Mouse (Mus musculus) ES-Bruce4 (cell line): ENCODE measurements at regions not wholly inside any gene's neighbourhood (a gene's known extent, or its start where the extent isn't known, plus 50 kb on each side); places are given as distances from the start of the nearest gene placed in this dataset.

Experiments used
- H3K27ac ChIP-seq: 2 replicates; pipeline ENCODE4 v1.5.1; 2012; ENCODE audit warnings: low read length, inconsistent platforms; ENCODE audit not compliant: insufficient read depth
- H3K27me3 ChIP-seq: 2 replicates; pipeline ENCODE4 v1.6.1; 2012; ENCODE audit warnings: mild to moderate bottlenecking, low read length, inconsistent platforms; ENCODE audit not compliant: control insufficient read depth, poor library complexity, insufficient read depth, severe bottlenecking
- H3K36me3 ChIP-seq: 2 replicates; pipeline ENCODE4 v1.6.1; 2012; ENCODE audit warnings: inconsistent platforms, mild to moderate bottlenecking, low read length, moderate library complexity; ENCODE audit not compliant: control insufficient read depth, poor library complexity, insufficient read depth, severe bottlenecking
- H3K4me1 ChIP-seq: one replicate; pipeline ENCODE4 v1.8.1; 2011; ENCODE audit warnings: low read length; ENCODE audit not compliant: control insufficient read depth, insufficient read depth
- H3K4me3 ChIP-seq: 2 replicates; pipeline ENCODE4 v1.5.1; 2011; ENCODE audit warnings: low read depth, mild to moderate bottlenecking, low read length
- H3K9ac ChIP-seq: 2 replicates; pipeline ENCODE4 v1.6.1; 2012; ENCODE audit warnings: low read depth, mild to moderate bottlenecking, inconsistent platforms; ENCODE audit not compliant: poor library complexity, severe bottlenecking
- H3K9me3 ChIP-seq: replicated peaks from 2 replicates; pipeline ENCODE4 v1.6.1; 2012; ENCODE audit warnings: mild to moderate bottlenecking, low read length, inconsistent platforms; ENCODE audit not compliant: control insufficient read depth, poor library complexity, insufficient read depth, severe bottlenecking
- CTCF ChIP-seq: IDR thresholded peaks from one replicate; pipeline ENCODE4 v1.8.1; 2011; ENCODE audit warnings: low read depth, low read length
- EP300 ChIP-seq: IDR thresholded peaks from 2 replicates; pipeline ENCODE4 v1.6.1; 2011; ENCODE audit warnings: low read depth, low read length; ENCODE audit not compliant: insufficient read depth
- POLR2A ChIP-seq: IDR thresholded peaks from one replicate; pipeline ENCODE4 v1.8.1; 2011; ENCODE audit warnings: low read length; ENCODE audit not compliant: insufficient read depth

DNA sequence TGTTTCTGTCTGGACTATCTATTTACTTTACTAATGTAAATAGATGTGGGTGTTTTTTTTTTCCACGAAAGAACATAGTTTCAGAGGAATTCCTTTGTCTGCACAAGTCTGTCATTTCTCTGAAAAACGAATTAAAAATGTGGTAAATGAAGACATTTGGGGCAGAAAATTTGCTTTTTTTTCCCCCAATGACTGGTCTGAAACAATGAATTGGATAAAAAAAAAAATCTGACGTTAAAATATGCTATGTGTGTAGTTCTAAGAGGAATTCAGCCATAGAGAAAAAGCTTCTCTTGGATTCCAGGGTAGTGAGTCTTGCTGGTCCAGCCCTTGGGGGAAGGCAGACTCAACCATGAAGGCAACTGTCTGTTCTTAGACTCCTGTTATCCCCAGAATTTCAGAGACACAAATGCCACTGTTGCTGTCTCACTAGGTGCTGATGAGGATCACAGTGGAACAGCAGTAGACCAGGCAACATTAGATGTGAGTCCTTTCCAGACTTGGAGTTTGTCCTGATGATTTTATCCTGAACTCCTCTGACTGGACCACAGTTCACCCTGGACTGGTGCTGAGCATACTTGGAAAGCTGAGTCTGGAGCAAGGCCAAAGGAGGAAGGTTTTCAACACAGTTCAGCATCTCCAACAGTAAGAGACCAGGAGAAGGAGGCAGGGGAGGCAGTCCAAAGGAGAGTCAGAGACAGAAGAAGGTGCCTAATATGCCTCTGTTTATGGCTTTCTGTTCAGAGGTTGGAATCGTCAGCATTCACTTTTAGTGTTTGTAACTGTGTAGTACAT lies 162.3 kb upstream of the Foxq1 start:
- Histone ChIP-seq H3K4me3 (no peak overlapping the region), H3K27ac (no peak overlapping the region), H3K9me3 (no peaks in the 10 kb centered on the region), H3K36me3 (no peaks in the 10 kb centered on the region), H3K4me1 (no peaks in the 10 kb centered on the region), H3K9ac (no peak overlapping the region), H3K27me3 (no peaks in the 10 kb centered on the region)
- no peak for TF ChIP-seq POLR2A
- no peak for TF ChIP-seq EP300
- no peak for TF ChIP-seq CTCF

DNA sequence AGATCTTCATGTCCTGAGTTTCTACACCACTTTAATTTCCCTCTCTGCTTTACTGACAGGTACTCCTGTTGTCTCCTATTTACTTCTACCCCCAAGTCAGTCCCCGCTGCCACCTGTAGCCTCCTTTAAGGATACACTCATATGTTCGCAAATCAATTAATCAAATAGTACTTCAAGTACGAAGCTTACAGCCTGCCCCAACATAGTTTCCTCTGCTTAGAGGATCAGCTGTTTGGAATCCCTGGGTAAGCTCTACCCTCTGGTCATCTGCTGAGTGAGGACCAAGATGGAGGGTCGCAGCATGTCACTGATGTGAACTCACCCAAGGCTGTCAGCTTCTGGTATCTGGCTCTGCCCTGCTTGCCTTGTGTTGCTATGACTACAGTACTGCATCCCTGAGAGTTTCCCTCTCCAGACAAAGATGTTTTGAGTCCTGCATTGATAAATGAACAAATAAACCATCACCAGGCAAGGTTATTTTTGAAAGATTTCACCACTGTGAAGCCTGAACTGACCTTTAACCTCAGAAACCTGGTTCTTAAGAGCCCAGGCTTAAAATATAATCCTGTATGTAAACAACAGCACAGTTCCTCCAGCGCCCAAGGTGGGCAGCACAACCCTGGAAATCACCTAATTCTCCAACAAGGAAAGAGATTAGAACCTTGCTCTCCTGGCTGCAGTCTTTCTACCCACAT lies 159.6 kb upstream of the Foxq1 start:
- TF ChIP-seq POLR2A: no peak
- Histone ChIP-seq H3K4me1 (no peaks in the 10 kb centered on the region), H3K9me3 (no peaks in the 10 kb centered on the region), H3K27me3 (no peaks in the 10 kb centered on the region; the same call in 1 of the 2 replicates), H3K9ac (no peak overlapping the region), H3K27ac (no peak overlapping the region), H3K36me3 (no peaks in the 10 kb centered on the region), H3K4me3 (no peak overlapping the region)

DNA sequence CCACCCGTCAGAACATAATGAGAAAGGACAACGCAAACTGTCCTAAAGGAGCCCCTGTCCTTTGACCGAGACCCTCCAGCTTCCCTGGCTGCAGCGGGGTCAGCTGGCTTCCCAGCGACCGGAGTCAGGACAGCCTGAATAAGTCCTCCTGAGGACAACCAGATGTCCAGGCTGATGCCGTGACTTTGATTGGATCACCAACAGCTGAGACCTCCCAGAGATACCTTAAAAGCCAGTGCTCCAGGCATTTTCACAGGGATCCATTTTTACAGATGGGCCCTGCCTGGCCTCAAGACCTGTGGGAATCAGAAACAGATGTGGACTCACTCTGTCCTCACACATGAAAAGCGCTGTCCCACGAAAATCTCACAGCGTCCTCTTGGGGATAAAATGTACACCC lies 158.7 kb upstream of the Foxq1 start:
- Histone ChIP-seq H3K4me3 (no peak overlapping the region), H3K4me1 (no peaks in the 10 kb centered on the region), H3K36me3 (no peaks in the 10 kb centered on the region), H3K27ac (no peak overlapping the region), H3K9me3 (no peaks in the 10 kb centered on the region), H3K9ac (no peak overlapping the region), H3K27me3 (no peaks in the 10 kb centered on the region; the same call in 1 of the 2 replicates)
- TF ChIP-seq POLR2A (no peak), CTCF (no peak), EP300 (no peak)

DNA sequence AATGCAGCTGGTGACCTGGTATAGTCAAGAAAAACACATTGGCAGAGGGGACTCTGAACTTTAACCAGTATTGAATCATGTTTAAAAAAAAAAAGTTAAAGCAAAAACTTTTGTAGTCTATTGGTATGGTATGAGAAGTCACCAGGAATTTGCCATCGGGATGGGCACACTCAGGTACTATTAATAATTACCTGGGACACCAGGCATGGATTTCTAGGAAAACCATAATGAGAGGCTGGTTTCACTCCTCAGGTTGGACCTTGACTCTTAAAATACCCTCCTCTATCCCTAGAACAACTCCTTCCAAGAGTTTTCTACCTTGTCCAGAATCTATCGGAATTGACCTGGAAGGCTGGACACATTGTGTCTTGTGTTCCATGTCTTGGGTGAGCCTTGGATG lies 155.5 kb upstream of the Foxq1 start:
- Histone ChIP-seq H3K36me3 (no peaks in the 10 kb centered on the region), H3K27ac (no peak overlapping the region), H3K4me1 (no peaks in the 10 kb centered on the region), H3K9ac (no peak overlapping the region), H3K4me3 (no peak overlapping the region), H3K9me3 (no peaks in the 10 kb centered on the region), H3K27me3 (no peaks in the 10 kb centered on the region; the same call in 1 of the 2 replicates)
- TF ChIP-seq POLR2A (no peak), CTCF (no peak), EP300 (no peak)

DNA sequence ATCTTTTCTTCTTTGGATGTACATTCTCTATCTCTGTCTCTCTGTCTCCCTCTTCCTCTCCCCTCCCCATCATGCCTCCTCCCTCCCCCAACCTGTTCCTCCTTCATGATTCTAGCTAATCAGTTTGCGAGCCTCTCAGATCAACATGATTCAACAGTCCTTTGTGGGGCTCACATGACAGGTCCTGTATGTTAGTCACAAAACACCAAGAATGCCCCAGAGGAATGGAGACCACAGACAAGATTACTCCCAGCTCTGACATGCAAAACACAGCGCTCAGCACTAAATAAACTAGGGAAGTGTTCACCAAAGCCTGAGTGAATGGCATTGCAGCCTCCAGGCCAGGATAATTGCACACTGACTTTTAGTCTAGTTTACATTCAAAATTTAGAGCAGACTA lies 150.6 kb upstream of the Foxq1 start:
- Histone ChIP-seq H3K4me1 (no peaks in the 10 kb centered on the region), H3K27ac (no peak overlapping the region), H3K9ac (no peak overlapping the region), H3K27me3 (no peaks in the 10 kb centered on the region; the same call in 1 of the 2 replicates), H3K36me3 (no peaks in the 10 kb centered on the region), H3K9me3 (no peaks in the 10 kb centered on the region), H3K4me3 (no peak overlapping the region)
- TF ChIP-seq POLR2A (no peak), EP300 (no peak), CTCF (no peak)
